ENCODE assay signal across 2 mouse cellular contexts in the genomic region with DNA sequence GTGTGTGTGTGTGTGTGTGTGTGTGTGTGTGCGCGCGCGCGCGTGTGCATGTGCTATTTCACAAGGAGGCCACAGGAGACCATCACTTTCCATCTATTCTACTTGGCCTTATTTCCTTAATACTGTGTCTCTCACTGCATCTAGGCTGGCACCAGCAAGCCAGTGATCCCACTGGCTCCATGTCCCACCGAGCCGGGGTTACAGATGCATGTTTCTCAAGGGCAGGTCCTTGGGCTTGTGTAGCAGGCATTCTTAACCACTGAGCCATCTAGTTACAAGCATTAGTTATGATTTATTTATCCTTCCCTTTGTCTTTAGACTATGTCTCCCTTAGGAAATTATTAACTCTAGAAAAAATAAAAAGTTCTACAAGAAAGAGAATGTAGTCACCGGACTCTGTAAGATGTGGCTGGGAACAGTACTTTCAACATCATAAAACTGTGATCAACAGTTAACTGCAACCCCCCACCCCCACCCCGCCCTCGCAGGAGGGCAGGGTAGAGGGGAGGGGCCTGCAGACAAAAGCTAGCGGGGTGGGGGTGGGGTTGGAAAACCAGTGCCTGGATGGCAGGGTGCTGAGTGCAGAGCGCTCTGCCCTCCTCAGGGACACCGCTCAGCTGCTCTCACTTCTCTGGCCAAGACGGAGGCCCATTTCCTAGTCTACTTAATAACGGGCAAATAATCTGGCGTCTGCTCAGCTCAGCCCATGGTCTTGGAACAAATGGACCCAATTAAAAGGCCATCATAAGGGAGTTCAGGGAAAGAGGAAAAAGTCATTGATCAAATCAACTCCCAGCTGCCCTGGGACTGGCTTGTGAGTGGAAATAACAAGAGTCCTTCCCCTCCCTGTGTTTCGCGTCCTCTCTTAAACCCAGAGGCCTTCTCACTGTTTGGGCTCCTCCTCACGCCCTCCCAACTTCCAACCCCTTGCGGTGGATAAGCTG.
TF ChIP-seq lines count a peak whose summit lies in the region.

No protein-coding gene starts in this region.

TF ChIP-seq in CH12.LX, 34 proteins besides CTCF, POLR2A, EP300 and RAD21 (continued from another document):
- TF ChIP-seq MXI1 (IDR thresholded peaks at IDR 0.05; ENCODE audit: low read depth, low read length) (no peak), MAFK (IDR thresholded peaks at IDR 0.05; ENCODE audit: insufficient replicate concordance, low read length) (no peak), NELFE (IDR thresholded peaks at IDR 0.05; ENCODE audit: low read depth, low read length) (no peak), RCOR1 (conservative IDR thresholded peaks at IDR 0.05; ENCODE audit: low read depth, low read length) (no peak), USF1 (IDR thresholded peaks at IDR 0.05; ENCODE audit: low read depth, low read length) (no peak)
TF ChIP-seq in CH12.LX: peak in this region for 0.

TF ChIP-seq in ES-E14, 5 proteins besides CTCF, POLR2A, EP300 and RAD21 (continued from another document):
- TF ChIP-seq HCFC1 (IDR thresholded peaks at IDR 0.05; ENCODE audit: borderline replicate concordance, insufficient read depth, low read length) (no peak), CHD2 (IDR thresholded peaks at IDR 0.05; ENCODE audit: low read depth, low read length) (no peak), MAFK (IDR thresholded peaks at IDR 0.05; ENCODE audit: insufficient read depth, low read depth, low read length) (no peak), ZNF384 (IDR thresholded peaks at IDR 0.05; ENCODE audit: low read depth, low read length) (no peak)
